Mouse (Mus musculus): ENCODE data around the gene Prdx1.
"Not testable (repeated sequence)": the region's sequence is repeated elsewhere in the genome, so short reads cannot be mapped to it uniquely, and the experiment has no call there.

Prdx1 gene

GRCm38 (mm10) chr4:116685402-116686061 is at the start of gene Prdx1:
Prdx1 (plus strand) TSS chr4:116685544.
- peak; percentile 95 to 96 for DNase-seq

DNA sequence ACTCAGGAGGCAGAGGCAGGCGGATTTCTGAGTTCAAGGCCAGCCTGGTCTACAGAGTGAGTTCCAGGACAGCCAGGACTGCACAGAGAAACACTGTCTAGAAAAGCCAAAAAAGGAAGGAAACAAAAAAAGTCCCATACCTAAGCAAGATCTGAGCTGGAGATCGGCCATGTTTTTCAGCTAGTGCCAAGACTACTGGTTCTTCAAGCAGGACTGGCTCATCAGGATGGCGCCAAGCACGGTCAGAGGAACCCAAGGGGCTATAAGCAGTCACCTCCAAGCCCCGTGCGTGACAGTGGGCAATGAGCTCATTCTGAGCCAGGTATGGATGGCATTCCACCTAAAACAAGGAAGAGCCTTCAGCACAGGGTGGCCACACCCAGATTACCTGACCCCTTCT is 46.5 kb upstream of the Prdx1 start:
- no peak for DNase-seq

DNA sequence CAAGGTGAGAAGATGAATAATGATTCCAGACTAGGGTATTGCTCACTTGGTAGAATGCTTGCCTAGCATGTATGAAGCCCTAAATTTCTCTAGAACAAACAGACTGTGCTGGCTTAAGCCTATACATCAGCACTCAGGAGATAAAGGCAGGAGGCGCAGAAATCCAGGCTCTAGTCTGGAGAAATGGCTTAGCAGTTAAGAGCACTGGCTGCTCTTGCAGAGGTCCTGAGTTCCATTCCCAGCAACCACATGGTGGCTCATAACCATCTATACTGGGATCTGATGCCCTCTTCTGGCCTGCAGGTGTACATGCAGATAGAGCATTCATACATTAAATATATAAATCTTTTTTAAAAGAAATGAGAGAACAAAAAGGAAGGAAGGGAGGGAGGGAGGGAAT is 43.3 kb upstream of the Prdx1 start:
- DNase-seq, result no peak

- DNase-seq, result peak; percentile 36 to 51
Measured at GRCm38 (mm10) chr4:116644326-116644725, 41.0 kb upstream of the Prdx1 start.

GRCm38 (mm10) chr4:116645624-116646023 is 39.7 kb upstream of the Prdx1 start:
- DNase-seq, result no peak

GRCm38 (mm10) chr4:116649411-116649810 is 35.9 kb upstream of the Prdx1 start:
- no peak for DNase-seq

GRCm38 (mm10) chr4:116650365-116650764 is 35.0 kb upstream of the Prdx1 start:
- no peak for DNase-seq

GRCm38 (mm10) chr4:116650924-116651796 is 34.2 kb upstream of the Prdx1 start, which contains the start of gene Akr1a1:
Akr1a1 (minus strand) TSS chr4:116651680.
- peak; percentile 90 to 95 for DNase-seq

DNA sequence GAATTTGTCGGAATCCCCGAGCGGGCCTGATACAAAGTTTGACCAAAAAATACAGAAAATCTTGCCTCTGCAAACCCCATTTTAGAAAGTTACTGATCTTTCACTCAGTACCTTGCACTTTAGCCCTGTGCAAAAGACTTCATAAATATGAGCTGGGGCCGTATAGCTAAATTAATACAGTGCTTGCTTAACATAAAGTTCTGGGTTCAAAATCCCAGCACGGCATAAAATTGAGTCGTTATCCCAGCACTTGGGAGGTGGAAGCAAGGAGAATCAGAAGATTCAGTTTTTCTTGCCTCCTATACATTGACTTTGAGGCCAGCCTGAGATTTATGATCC is 33.6 kb upstream of the Prdx1 start:
- peak in 1 of 2 experiments; percentile 9 for DNase-seq

- peak; percentile 15 to 42 for DNase-seq
Measured at GRCm38 (mm10) chr4:116653228-116653627, 32.1 kb upstream of the Prdx1 start.

DNA sequence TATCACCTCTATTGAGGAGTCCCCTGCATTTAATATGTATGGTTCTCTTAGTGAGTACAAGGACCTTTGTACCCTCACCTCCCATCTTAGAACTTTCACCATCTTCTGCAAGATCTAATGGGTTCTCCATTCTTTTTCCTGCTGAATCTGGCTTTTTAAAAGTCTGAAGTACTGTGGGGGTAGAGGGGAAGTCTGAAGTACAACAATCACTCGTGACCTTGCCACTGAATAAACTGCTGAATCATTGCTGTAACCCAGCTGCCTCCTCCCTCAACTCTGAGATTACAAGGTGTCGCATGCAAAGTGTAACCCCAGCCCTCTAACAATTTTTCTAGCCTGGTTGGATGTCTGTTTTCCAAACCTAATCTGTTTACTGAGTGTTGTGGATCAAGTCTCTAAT is 30.2 kb upstream of the Prdx1 start:
- DNase-seq, result no peak

- DNase-seq, result no peak
Measured at GRCm38 (mm10) chr4:116655658-116656057, 29.7 kb upstream of the Prdx1 start.

DNA sequence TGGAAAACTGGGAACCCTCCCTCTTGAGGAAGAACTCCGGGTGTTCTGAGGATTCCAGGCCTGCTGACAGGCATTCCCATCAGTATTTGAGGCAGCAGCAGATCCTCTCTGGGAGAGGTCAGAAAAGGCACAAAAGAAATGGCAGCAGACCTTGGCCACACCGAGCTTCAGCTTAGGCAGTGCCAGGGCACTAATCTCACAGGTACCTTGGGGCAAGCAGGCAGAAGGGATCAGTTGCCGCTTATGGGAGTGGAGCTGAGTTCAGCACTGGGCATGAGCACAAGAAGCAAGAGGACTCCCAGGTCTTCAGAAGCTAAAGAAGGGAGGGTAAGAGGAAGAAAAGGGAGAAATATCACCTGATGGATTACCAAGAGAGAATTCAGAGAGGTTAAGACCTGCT is 27.4 kb upstream of the Prdx1 start:
- no peak for DNase-seq

DNA sequence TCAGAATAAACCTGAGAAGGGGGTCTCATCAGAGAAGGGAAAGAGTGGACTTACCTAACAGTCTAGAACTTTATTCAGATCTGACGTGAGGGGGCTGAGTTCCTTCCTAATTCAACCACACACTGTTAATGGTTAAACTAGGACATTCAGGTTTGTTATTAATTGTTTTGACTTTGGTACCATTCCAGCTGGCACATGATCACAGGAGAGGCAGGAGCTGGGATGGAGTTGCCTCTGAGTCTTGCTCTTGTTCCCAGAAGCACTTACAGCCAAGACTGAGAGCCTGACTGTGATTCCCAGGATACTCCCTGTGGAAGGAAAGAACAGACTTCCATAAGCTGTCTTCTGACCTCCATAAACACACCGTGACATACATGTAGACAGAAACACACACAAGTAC is 25.9 kb upstream of the Prdx1 start:
- DNase-seq, result peak in 1 of 2 experiments; percentile 10

DNA sequence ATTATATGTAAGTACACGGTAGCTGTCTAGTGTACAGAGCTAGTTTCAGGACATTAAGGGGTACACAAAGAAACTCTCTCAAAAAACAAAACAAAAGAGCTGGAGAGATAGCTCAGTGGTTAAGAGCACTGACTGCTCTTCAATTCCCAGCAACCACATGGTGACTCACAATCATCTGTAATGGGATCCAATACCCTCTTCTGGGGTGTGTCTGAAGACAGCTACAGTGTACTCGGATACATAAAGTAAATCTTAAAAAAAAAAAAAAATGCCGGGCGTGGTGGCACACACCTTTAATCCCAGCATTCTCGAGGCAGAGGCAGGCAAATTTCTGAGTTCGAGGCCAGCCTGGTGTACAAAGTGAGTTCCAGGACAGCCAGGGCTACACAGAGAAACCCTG is 25.4 kb upstream of the Prdx1 start:
- DNase-seq, result not testable (repeated sequence)

DNA sequence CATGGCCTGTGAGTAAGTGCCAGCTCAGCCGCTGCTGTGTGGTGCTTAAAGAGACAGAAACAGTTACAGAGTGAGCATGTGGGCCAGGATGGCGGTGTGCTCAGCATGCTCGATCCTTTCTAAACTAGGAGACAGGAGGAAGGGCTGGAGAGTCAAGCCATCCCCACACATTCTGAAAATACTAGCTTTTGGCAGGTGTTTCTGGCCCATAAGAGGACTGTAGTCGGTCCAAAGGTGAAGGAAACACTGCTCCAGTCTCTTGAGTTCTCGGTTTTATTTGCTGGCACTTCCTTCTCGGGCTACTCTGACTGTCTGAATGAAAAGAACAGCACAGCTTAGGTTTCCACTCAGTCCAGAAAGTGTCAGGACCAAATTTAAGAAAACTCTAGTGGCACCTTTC is 24.5 kb upstream of the Prdx1 start:
- no peak for DNase-seq

DNA sequence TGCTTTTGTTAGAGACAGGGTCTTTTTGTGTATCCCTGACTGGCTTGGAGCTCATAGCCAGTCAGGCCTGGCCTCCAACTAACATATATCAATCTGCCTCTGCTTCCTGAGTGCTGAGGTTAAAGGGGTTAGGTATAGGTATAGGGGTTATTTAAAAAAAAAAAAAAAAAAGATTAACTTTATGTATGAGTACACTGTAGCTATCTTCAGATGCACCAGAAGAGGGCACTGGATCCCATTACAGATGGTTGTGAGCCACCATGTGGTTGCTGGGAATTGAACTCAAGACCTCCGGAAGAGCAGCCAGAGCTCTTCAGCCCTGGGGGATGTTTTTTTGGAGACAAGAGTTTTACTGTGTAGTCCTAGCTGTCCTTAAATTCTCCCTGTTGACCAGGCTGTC is 23.3 kb upstream of the Prdx1 start:
- no peak for DNase-seq

DNA sequence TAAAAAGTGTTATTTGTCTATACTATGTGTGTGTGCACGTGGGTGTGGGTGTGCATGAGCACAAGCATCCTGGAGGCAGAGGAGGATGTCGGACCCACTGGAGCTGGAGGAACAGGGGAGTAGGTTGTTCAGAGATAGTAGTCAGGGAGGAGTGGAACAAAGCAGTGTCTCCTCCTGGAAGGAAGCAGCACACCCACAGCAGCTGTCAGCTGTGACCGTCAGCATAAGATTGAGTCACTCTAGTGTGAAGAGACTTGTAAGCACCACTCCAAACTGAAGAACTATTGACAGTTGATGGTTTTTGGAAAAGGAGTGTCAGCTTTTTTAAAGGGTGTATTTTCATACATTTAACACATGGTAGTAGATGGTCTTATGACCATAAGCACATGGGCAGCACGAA is 18.7 kb upstream of the Prdx1 start:
- DNase-seq, result no peak

- DNase-seq, result no peak
Measured at GRCm38 (mm10) chr4:116668145-116668544, 17.2 kb upstream of the Prdx1 start.

DNA sequence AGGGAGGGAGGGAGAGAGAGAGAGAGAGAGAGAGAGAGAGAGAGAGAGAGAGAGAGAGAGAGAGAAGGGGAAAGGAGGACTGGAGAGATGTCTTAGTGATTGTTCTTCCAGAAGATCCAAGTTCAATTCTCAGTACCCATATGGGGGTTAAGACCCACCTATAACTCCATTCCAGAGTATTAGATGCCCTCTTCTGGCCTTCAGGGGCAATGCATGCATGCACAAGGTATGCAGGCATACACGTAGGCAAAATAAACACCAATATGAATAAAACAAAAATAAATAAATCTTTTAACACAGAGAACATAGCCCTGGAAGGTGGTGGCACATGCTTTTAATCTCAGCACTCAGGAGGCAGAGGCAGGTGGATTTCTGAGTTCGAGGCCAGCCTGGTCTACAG is 16.1 kb upstream of the Prdx1 start:
- peak in 1 of 2 experiments; percentile 19 for DNase-seq

- DNase-seq, result no peak
Measured at GRCm38 (mm10) chr4:116672785-116673184, 12.6 kb upstream of the Prdx1 start.

DNA sequence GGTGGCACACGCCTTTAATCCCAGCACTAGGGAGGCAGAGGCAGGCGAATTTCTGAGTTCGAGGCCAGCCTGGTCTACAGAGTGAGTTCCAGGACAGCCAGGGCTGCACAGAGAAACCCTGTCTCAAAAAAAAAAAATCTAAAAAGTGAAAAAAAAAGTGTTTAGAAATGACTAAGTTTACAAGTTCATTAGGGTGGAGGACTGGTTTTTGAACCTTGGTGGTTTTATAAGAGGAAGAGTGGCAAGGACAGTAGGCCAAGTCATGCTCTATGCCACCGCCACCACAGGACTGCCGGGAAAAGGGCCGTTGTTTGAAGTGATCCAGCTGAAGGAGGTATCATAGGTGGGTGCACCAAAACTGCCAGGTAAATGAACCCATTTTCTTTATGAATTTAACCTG is 10.6 kb upstream of the Prdx1 start:
- DNase-seq, result not testable (repeated sequence)

DNA sequence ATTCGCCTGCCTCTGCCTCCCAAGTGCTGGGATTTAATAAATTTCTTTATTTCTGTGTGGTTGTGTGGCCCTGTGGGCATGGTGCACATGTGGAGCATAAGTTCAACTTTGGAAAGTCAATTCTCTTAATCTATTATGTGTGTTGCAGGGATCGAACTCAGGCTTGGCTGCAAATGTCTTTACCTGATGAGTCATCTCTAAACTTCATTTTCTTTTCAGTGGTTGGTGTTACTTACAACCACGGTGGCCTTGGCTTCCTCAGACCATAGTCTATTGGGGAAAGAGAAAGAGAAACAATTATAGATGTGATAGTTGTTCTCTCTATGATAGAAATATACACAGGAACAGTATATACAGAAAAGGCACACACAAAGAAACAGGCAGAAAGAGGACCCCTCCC is 9.3 kb upstream of the Prdx1 start:
- no peak for DNase-seq

GRCm38 (mm10) chr4:116677808-116678207 is 7.5 kb upstream of the Prdx1 start:
- DNase-seq, result no peak
